Mouse (Mus musculus): Measurements from ENCODE around the gene Tmem132e. TPM values are rescaled to one million over a fixed set of nuclear protein-coding genes. Genes with fewer than 3 reads are reported as not detected.

Gene Tmem132e
- polyA plus RNA-seq, 1 experiment from 2014 or later = 1.0 TPM

DNA sequence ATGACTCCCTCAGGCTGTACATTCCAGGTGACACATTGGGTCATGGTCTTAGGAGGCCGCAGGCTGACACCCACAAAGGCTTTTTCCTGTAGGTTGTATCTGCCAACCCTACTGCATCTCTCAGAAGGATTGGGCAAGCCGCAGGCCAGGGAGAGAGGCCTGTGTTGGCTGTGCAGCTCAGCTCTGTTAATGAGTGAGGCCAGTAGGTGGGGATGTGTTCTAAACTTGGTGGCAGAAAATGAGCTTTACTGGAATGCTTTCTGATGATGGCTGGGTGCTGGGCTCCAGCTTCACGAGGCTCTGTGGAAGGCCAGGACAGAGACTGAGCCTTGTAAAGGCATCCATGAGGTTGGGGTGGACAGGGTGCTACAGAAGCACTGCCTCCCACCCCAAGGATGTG lies 3.6 kb downstream of the Tmem132e start:
- Histone ChIP-seq H3K27me3 (replicated peaks; ENCODE audit: low read depth, poor library complexity, severe bottlenecking) (peaks cover 97% of the 10 kb centered on the region), H3K36me3 (replicated peaks) (no peaks in the 10 kb centered on the region), H3K4me1 (peaks cover 34% of the 10 kb centered on the region), H3K27ac (replicated peaks) (no peak overlapping the region), H3K9me3 (no peaks in the 10 kb centered on the region), H3K4me3 (no peak overlapping the region)
- WGBS = 62% methylated on average over 3 of the region's 3 CpGs
- no peak for DNase-seq (ENCODE audit: low spot score)

DNA sequence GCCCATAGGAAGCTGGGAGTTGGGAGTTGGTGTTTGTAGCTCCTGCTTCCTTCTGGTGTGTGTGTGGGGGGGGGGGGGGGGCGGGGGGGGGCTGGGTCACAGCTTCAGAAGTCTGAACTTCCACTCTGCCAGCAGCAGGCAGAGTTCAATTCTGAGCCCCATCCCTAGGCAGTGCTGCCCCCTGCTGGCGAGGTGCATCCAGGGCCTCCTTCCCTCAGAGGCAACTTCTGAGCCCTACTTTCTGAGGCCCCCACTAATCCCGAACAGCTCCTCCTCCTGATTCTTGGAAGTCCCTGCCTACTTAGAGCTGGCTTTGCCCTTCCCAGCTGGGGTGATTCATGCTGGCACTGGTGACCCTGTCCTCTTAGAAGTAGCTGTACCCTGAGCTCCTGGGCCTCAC lies 10.9 kb downstream of the Tmem132e start:
- 23% methylated on average over 3 of the region's 3 CpGs for WGBS
- H3K9me3 ChIP-seq = no peaks in the 10 kb centered on the region
- H3K27ac ChIP-seq (replicated peaks) = no peak overlapping the region
- H3K27me3 ChIP-seq (replicated peaks; ENCODE audit: low read depth, poor library complexity, severe bottlenecking) = peaks cover 89% of the 10 kb centered on the region
- no peaks in the 10 kb centered on the region for H3K36me3 ChIP-seq (replicated peaks)
- no peak overlapping the region for H3K4me3 ChIP-seq
- peak; percentile 53 for DNase-seq (ENCODE audit: low spot score)
- peaks cover 2% of the 10 kb centered on the region; the same call in 1 of the 2 replicates for H3K4me1 ChIP-seq

DNA sequence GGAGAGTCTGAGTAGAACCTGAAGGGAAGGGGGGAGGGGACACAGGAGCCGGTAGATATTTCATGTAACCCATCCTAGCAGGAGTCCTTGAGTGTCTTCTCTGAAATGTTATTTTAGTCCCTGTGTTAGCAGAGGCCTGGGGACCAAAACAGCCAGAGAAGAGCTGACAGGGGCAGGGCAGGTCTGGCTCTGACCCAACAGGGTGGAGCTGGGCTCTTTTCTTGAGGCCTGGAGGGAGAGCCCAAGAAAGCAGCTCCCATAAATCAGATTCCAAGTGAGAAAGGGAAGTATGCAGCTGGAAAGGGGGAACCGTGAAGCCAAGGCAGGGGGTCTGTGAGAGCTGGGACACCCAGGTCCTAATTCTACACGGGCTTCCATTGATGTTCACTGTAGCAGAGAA lies 16.9 kb downstream of the Tmem132e start:
- no peaks in the 10 kb centered on the region for H3K36me3 ChIP-seq (replicated peaks)
- peaks cover 77% of the 10 kb centered on the region for H3K27me3 ChIP-seq (replicated peaks; ENCODE audit: low read depth, poor library complexity, severe bottlenecking)
- no peak overlapping the region for H3K4me3 ChIP-seq
- 50% methylated on average over 3 of the region's 3 CpGs for WGBS
- DNase-seq (ENCODE audit: low spot score) = no peak
- H3K9me3 ChIP-seq = no peaks in the 10 kb centered on the region
- no peak overlapping the region; the same call in 1 of the 2 replicates for H3K27ac ChIP-seq (replicated peaks)
- peaks cover 44% of the 10 kb centered on the region for H3K4me1 ChIP-seq

DNA sequence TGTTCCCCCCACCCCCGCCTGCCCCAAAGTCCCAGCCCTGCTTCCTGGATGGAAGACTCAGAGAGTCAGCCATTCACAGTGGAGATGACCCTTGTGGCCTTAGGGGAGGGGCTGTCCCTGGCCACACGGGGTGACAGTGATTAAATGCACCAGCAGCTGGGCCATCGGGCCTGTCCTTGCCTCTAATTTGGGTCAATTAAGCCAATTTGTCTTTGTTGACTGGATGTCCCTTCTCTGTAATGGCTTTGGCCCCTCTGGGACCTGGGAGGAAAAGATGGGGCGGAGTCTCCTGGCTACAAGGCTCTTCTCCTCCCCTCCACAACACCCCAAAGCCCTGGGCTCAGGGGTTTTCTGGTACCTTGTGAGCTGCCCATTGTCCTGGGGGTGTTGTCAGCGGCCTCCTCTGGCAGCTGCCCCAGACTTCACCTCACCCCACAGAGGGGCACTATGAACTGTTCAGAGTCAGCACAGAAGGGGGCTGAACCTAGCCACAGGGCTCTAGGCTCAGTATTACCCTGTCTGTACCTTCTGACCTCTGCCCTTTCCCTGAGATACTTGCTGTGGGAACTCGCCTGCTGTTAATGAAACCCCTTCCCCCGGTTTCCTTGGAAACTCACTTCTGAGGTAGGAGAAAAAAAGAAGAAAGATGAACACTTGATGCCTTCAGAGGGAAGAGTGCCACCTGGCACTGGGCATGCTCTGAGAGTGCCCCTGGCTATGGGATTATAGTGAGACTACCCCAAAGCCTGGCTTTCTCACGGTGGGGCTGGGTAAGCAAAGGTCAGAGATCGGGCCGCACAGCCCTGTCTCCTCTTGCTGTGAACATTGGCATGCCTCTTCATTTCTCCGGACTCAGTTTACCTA lies 17.9 kb downstream of the Tmem132e start:
- Histone ChIP-seq H3K9me3 (no peaks in the 10 kb centered on the region), H3K27me3 (replicated peaks; ENCODE audit: low read depth, poor library complexity, severe bottlenecking) (peaks cover 76% of the 10 kb centered on the region), H3K4me3 (no peak overlapping the region), H3K27ac (replicated peaks) (no peak overlapping the region; the same call in 1 of the 2 replicates), H3K36me3 (replicated peaks) (no peaks in the 10 kb centered on the region), H3K4me1 (peaks cover 45% of the 10 kb centered on the region)
- 18% methylated on average over 11 of the region's 11 CpGs for WGBS
- DNase-seq (ENCODE audit: low spot score) = peak; percentile 62

DNA sequence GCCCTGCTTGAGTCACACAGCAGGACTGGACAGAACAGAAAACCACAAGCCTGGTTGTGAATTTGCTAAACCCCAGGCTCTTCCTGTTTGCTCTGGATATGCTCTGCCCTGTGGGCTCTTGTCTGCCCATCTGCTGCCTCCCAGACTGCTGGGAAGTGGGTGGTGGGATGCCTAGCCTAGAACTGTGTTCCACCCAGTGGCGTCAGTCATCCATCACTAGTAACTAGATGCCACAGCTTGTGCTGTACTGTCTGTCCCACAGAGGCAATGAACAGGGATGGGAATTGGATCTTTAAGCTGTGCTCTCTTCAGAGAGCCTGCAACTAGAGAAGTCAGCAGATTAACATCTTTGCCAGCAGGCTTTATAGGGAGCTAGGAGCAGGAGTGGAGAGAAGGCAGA lies 23.8 kb downstream of the Tmem132e start:
- peaks cover 95% of the 10 kb centered on the region for H3K27me3 ChIP-seq (replicated peaks; ENCODE audit: low read depth, poor library complexity, severe bottlenecking)
- WGBS = 58% methylated on average over 1 of the region's 1 CpGs
- H3K36me3 ChIP-seq (replicated peaks) = no peaks in the 10 kb centered on the region

DNA sequence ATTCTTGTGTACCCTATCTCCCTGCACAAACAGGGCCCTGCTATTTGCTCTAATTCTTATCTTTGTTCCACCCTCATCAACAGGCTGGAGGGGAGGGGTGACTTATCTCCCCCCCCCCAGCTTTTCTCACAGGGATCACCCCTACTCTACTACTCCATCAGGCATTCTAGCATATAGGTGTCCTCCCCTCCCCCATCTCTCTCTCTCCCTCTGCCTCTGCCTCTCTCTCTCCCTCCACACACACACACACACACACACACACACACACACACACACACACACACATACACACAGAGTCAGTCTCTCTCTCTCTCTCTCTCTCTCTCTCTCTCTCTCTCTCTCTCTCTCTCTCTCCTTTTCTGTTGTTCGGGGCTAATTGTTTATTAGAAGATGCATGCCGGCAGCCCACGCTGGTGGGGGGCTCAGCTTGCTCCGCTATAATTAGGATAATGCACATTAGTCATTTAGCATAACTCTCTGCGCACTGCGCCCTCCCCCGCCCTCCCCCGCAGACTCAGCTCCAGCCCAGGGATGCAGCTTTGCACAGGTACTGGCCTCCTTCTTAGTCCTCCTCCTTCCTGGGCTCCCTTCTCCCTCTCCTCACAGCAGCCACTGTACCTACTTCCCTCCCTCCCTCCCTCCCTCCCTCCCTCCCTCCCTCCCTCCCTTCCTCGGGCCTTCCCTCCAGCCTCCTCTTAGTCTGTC lies 29.8 kb downstream of the Tmem132e start:
- Histone ChIP-seq H3K27ac (replicated peaks) (no peak overlapping the region; the same call in 1 of the 2 replicates), H3K9me3 (no peaks in the 10 kb centered on the region), H3K4me1 (peaks cover 59% of the 10 kb centered on the region), H3K4me3 (no peak overlapping the region), H3K36me3 (replicated peaks) (no peaks in the 10 kb centered on the region), H3K27me3 (replicated peaks; ENCODE audit: low read depth, poor library complexity, severe bottlenecking) (peaks cover 74% of the 10 kb centered on the region)
- DNase-seq (ENCODE audit: low spot score) = no peak
- WGBS = 33% methylated on average over 8 of the region's 9 CpGs

More for the DNA sequence above, 23.8 kb downstream of the Tmem132e start:
- no peak overlapping the region for H3K4me3 ChIP-seq
- no peak for DNase-seq (ENCODE audit: low spot score)
- H3K4me1 ChIP-seq = peaks cover 25% of the 10 kb centered on the region
- no peaks in the 10 kb centered on the region for H3K9me3 ChIP-seq
- H3K27ac ChIP-seq (replicated peaks) = no peak overlapping the region

DNA sequence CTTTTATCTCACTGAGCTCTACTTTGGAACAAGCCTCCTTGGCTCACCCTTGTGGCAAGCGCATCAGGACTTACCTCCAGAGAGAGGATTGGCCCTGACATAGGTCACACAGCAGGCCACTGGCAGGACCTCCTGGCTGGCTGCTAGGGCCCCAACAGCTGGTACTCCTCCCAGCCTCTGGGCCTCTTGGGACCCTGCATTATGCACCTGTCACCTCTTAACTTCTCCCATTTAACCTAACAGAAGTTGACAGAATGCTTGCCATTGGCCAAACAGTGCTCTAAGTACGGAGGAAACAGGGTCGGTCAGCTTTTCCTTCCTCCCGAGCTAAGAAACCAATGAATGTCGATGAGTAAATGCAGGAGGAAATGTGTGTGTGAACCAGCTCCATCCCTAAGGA lies 33.2 kb downstream of the Tmem132e start:
- peak; percentile 65 for DNase-seq (ENCODE audit: low spot score)
- Histone ChIP-seq H3K9me3 (no peaks in the 10 kb centered on the region), H3K27me3 (replicated peaks; ENCODE audit: low read depth, poor library complexity, severe bottlenecking) (peaks cover 60% of the 10 kb centered on the region), H3K4me1 (peaks cover 68% of the 10 kb centered on the region), H3K36me3 (replicated peaks) (no peaks in the 10 kb centered on the region), H3K27ac (replicated peaks) (no peak overlapping the region), H3K4me3 (no peak overlapping the region)
- 32% methylated on average over 5 of the region's 5 CpGs for WGBS

DNA sequence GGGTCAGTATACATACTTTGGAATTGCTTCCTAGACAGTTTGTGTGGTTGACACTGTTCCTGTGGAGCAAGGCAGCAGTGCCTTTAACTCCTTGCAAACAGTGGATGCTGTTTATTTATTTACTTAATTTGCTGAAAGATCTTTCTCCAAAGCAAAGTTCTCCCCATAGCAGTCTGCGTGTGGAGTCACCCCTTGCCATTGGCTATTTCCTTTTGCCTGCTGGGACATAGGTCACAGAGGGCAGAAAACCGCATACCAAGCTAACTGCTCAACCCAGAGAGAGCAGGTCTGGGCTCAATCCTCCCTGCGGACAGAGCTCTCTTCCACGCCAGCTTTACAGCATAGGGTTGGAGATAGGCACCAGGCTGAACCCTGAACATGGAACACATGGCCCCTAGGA lies 34.8 kb downstream of the Tmem132e start:
- Histone ChIP-seq H3K27me3 (replicated peaks; ENCODE audit: low read depth, poor library complexity, severe bottlenecking) (peaks cover 59% of the 10 kb centered on the region), H3K36me3 (replicated peaks) (no peaks in the 10 kb centered on the region), H3K9me3 (no peaks in the 10 kb centered on the region), H3K4me3 (no peak overlapping the region), H3K4me1 (peaks cover 60% of the 10 kb centered on the region), H3K27ac (replicated peaks) (no peak overlapping the region; the same call in 1 of the 2 replicates)
- peak; percentile 55 for DNase-seq (ENCODE audit: low spot score)
- 14% methylated on average over 4 of the region's 4 CpGs for WGBS

DNA sequence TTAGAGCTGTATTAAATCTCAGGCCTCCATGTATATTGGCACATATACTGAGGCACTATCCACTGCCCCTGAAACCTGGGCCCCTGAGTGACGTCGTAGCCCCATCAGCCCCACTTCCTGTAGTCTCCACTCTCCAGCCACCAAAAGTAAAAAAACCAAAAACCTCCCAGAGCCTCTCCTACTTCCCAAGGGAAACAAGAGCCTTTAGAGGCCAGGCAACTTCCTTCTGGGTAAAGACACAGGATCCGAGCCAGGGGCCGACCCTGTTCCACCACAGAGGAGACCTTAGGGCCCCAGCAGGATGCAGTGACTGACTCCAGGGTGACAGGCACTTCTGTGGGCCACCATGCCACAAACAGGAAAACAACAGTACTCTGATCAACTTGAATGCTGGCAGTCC lies 40.1 kb downstream of the Tmem132e start:
- no peaks in the 10 kb centered on the region for H3K36me3 ChIP-seq (replicated peaks)
- H3K27ac ChIP-seq (replicated peaks) = no peak overlapping the region
- 55% methylated on average over 4 of the region's 4 CpGs for WGBS
- no peaks in the 10 kb centered on the region for H3K9me3 ChIP-seq
- peaks cover 23% of the 10 kb centered on the region for H3K4me1 ChIP-seq
- H3K4me3 ChIP-seq = no peak overlapping the region
- no peak for DNase-seq (ENCODE audit: low spot score)
- H3K27me3 ChIP-seq (replicated peaks; ENCODE audit: low read depth, poor library complexity, severe bottlenecking) = peaks cover 88% of the 10 kb centered on the region

DNA sequence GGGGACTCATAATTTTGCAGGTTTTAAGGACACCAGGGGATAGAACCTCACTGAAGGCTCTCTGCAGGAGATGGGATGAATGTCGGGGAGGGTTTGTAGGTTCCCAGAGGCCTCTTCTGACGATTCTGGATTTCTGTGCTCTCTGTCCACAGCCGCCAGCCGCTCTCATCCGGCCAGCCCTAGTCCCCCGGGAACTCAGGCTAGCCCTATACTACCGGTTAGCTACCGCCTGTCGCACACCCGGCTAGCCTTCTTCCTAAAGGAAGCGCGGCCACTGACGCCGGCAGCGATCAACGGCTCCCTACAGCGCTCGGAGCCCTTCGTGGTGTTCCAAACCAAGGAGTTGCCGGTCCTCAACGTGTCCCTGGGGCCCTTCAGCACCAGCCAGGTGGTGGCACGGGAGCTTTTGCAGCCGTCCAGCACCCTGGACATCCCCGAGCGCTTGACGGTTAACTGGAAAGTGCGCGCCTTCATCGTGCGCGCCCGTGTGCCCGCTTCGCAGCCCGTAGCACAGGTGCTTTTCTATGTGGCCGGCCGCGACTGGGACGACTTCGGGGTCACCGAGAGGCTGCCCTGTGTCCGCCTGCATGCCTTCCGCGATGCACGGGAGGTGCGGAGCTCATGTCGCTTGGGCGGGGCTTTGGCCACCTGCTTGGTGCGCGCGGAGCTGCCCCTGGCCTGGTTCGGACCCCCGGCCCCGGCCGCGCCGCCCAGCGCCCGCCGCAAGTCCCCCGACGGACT lies 45.6 kb downstream of the Tmem132e start:
- WGBS = 1% methylated on average over 62 of the region's 62 CpGs
- peaks cover 97% of the 10 kb centered on the region for H3K27me3 ChIP-seq (replicated peaks; ENCODE audit: low read depth, poor library complexity, severe bottlenecking)

DNA sequence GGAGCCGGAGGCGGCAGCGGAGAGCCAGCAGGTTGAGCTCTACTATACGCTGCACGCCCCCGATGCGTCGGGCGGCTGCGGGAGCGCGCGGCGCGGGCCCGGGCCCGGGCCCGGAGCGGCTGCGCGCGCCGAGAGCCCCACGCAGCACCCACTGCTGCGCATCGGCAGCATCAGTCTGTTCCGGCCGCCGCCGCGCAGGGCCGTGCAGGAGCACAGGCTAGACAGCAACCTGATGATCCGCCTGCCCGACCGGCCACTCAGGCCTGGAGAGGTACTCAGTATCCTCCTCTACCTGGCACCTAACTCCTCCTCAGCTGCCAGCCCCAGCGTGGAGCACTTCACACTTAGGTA lies 46.1 kb downstream of the Tmem132e start:
- no peak overlapping the region for H3K27ac ChIP-seq (replicated peaks)
- H3K9me3 ChIP-seq = no peaks in the 10 kb centered on the region
- peak overlapping the region; percentile 61 for H3K4me3 ChIP-seq
- no peak for DNase-seq (ENCODE audit: low spot score)
- no peaks in the 10 kb centered on the region for H3K36me3 ChIP-seq (replicated peaks)
- H3K27me3 ChIP-seq (replicated peaks; ENCODE audit: low read depth, poor library complexity, severe bottlenecking) = peaks cover 92% of the 10 kb centered on the region
- WGBS = 3% methylated on average over 36 of the region's 36 CpGs
- H3K4me1 ChIP-seq = peaks cover 17% of the 10 kb centered on the region

More for the DNA sequence above, 45.6 kb downstream of the Tmem132e start:
- DNase-seq (ENCODE audit: low spot score) = peak; percentile 42
- Histone ChIP-seq H3K4me3 (peak overlapping the region; percentile 61), H3K9me3 (no peaks in the 10 kb centered on the region), H3K36me3 (replicated peaks) (no peaks in the 10 kb centered on the region), H3K4me1 (peaks cover 19% of the 10 kb centered on the region), H3K27ac (replicated peaks) (no peak overlapping the region)

DNA sequence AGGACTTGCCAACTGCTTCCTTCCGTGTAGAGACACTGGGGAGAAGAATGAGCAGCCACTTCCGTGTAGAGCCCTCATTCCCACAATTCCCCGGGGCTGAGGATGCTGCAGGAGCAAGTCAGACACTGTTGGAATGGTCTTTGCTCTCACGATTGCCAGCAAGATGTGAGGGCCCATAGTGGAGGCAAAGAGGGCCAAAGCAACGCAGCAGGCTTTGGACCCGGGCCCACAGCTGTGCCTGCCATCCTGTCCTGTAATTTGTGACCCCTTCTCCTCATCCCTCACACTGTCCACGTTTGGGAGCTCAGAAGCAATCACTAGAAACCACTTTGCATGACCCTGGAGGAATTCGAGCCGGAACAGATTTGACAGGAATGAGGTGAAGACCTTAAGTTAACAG lies 59.8 kb downstream of the Tmem132e start:
- 69% methylated on average over 9 of the region's 9 CpGs for WGBS
- no peak overlapping the region for H3K27ac ChIP-seq (replicated peaks)
- H3K36me3 ChIP-seq (replicated peaks) = no peaks in the 10 kb centered on the region
- peaks cover 38% of the 10 kb centered on the region for H3K27me3 ChIP-seq (replicated peaks; ENCODE audit: low read depth, poor library complexity, severe bottlenecking)
- no peak overlapping the region for H3K4me3 ChIP-seq
- no peak for DNase-seq (ENCODE audit: low spot score)
- H3K9me3 ChIP-seq = no peaks in the 10 kb centered on the region
- H3K4me1 ChIP-seq = peaks cover 12% of the 10 kb centered on the region; the same call in 1 of the 2 replicates

Measured in embryonic facial prominence, embryonic 10.5 days (tissue).